Mouse (Mus musculus) midbrain, embryonic 16.5 days (tissue): Measurements from ENCODE around the gene Cdkn2c. TPM values are rescaled to one million over a fixed set of nuclear protein-coding genes. Genes with fewer than 3 reads are reported as not detected.
"Not testable (repeated sequence)": the region's sequence is repeated elsewhere in the genome, so short reads cannot be mapped to it uniquely, and the experiment has no call there.

ENCODE experiments used
- ATAC-seq: fragments of 200-750 bp; cut with Nextera tagmentation; 2 replicates; pipeline ENCODE4 v1.8.0; 2017; ENCODE audit warnings: moderate TSS enrichment
- H3K27ac ChIP-seq: fragments of 300-500 bp; sonication (generic); 2 replicates; pipeline ENCODE4 v1.5.1; 2014; ENCODE audit warnings: mild to moderate bottlenecking, low read length, mixed read lengths
- H3K27me3 ChIP-seq: fragments of 300-500 bp; sonication (generic); 2 replicates; pipeline ENCODE4 v1.6.1; 2014; ENCODE audit warnings: low read depth, low read length, mixed read lengths; ENCODE audit not compliant: control insufficient read depth, insufficient read depth
- H3K36me3 ChIP-seq: fragments of 300-500 bp; sonication (generic); 2 replicates; pipeline ENCODE4 v1.6.1; 2014; ENCODE audit warnings: mild to moderate bottlenecking, low read length, moderate library complexity, mixed read lengths; ENCODE audit not compliant: control insufficient read depth, insufficient read depth
- H3K4me1 ChIP-seq: fragments of 300-500 bp; sonication (generic); 2 replicates; pipeline ENCODE4 v1.6.1; 2014; ENCODE audit warnings: mild to moderate bottlenecking, low read length, mixed read lengths; ENCODE audit not compliant: control insufficient read depth, insufficient read depth
- H3K4me2 ChIP-seq: fragments of 300-500 bp; sonication (generic); 2 replicates; pipeline ENCODE4 v1.6.1; 2014; ENCODE audit warnings: mild to moderate bottlenecking, low read length, mixed read lengths
- H3K4me3 ChIP-seq: fragments of 300-500 bp; sonication (generic); 2 replicates; pipeline ENCODE4 v1.5.1; 2014; ENCODE audit warnings: low read depth, mild to moderate bottlenecking, low read length, moderate library complexity, mixed read lengths
- H3K9ac ChIP-seq: fragments of 300-500 bp; sonication (generic); 2 replicates; pipeline ENCODE4 v1.6.1; 2014; ENCODE audit warnings: low read depth, low read length, mixed read lengths
- H3K9me3 ChIP-seq: fragments of 300-500 bp; sonication (generic); replicated peaks from 2 replicates; pipeline ENCODE4 v1.6.1; 2014; ENCODE audit warnings: mild to moderate bottlenecking, low read length, mixed read lengths; ENCODE audit not compliant: control insufficient read depth, poor library complexity, severe bottlenecking
- WGBS: fragments of 180-500 bp; shearing (Covaris S2); extraction: QIAGEN DNeasy Blood & Tissue Kit; methylation state at CpG from one replicate; pipeline ENCODE4 v1.1.7; 2014; 5-methylcytosine and 5-hydroxymethylcytosine counted together
- polyA plus RNA-seq: library from polyadenylated mRNA; unstranded; fragments of >200 nt; fragmentation: Nextera tagmentation; extraction: Ambion mirVana; gene quantifications from 2 replicates; pipeline ENCODE4 v1.2.1, GENCODE M21; 2015

Cdkn2c gene
- polyA plus RNA-seq, result 1.7 and 2.0 TPM in 2 replicates

DNA sequence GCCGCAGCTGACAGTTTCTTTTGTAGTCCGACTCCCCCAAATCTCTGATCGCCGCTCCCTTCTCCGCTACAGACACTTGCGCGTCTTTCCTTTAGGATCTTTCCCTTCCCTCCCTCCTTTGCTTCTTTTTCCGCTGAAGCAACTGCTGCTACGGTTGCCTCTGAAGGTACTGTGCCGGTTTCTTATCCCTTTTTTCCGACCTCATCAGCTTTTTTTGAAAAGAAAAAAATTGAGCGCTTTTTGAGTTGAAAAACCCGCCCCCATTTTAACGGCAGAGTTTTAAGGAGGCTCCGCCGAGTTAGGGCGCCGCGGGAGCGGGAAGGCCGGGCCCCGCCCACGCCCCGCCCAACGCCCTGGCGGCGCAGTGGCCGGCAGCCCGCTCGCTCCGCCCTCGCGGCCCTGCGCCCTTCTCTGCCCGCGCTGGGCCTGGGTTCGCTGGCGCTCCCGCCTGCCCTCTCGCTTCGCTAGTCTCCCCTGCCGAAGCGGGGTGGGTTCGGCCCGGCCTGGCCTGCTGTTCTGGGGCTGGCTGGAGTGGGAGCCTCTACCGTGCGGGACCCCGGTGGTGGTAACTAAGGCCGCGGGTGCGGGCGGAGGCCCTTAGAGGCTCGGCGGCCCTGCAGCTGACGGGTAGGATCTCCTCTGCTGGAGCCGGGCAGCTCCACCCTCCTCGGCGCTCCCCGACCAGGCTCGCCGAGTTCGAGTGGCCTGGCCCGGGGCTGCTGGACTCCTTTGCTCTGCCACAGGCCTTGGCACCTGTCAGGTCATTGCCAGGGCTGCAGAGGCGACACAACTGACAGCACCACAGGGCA lies at the start of gene Cdkn2c:
TSS of gene Cdkn2c (minus strand) at position 729 of the 809 bp plus-strand sequence.
- Histone ChIP-seq H3K27me3 (peaks cover 11% of the 10 kb centered on the region), H3K4me3 (peak within 1 kb of the TSS; percentile 54), H3K36me3 (no peaks in the 10 kb centered on the region), H3K4me1 (peaks cover 19% of the 10 kb centered on the region), H3K4me2 (peak within 1 kb of the TSS; percentile 79), H3K27ac (peak within 1 kb of the TSS; percentile 73), H3K9ac (peak within 1 kb of the TSS; percentile 74), H3K9me3 (no peaks in the 10 kb centered on the region)
- ATAC-seq, result peak; percentile 93
- WGBS, result under 1% methylated on average over 60 of the region's 64 CpGs

DNA sequence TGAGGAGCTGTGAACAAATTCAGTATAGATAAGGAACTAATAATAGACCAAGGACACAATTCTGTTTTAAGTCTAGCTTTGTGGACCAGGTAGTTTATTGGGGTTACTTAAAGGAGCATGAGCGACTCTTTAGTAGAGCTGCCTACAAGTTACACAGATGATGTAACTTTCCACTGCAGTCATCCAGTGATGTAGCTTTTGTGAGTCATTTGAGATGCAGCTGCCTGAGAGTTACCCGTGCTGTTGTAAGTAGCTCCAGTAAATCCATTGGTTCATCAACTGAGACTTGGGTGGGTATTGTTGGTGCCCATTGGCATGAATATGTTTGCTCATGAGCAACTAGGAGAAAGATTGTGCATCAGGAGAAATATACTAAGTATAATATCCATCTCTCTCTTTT lies 38.4 kb upstream of the Cdkn2c start:
- Histone ChIP-seq H3K36me3 (no peaks in the 10 kb centered on the region), H3K4me3 (no peak overlapping the region), H3K27ac (no peak overlapping the region), H3K9me3 (no peaks in the 10 kb centered on the region), H3K9ac (no peak overlapping the region), H3K27me3 (no peaks in the 10 kb centered on the region), H3K4me1 (no peaks in the 10 kb centered on the region), H3K4me2 (no peak overlapping the region)
- ATAC-seq, result no peak
- WGBS, result 99% methylated on average over 2 of the region's 2 CpGs

DNA sequence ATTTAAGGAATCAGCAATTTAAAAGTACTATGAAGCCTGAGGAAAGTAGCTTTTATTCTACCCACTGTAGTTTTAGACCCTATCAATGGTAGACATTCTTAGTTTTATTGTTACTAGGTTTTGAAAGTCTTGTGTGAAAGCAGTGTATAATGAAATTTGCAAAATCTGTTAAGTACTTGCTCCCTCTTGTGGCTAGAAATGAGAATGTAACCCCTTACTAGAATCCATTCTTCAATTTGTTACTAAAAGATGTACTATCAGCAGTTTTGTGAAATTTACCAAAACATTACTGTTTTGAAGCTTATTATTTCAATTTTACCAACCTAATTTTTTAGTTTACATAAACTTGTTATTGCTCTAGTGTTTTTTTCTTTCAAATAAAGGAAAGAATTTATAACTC lies 36.6 kb upstream of the Cdkn2c start:
- H3K9ac ChIP-seq, result no peak overlapping the region
- H3K27ac ChIP-seq, result no peak overlapping the region
- no peaks in the 10 kb centered on the region for H3K4me1 ChIP-seq
- no peak for ATAC-seq
- H3K4me3 ChIP-seq, result no peak overlapping the region
- no peaks in the 10 kb centered on the region for H3K36me3 ChIP-seq
- no peak overlapping the region for H3K4me2 ChIP-seq
- no peaks in the 10 kb centered on the region for H3K27me3 ChIP-seq
- H3K9me3 ChIP-seq, result no peaks in the 10 kb centered on the region

DNA sequence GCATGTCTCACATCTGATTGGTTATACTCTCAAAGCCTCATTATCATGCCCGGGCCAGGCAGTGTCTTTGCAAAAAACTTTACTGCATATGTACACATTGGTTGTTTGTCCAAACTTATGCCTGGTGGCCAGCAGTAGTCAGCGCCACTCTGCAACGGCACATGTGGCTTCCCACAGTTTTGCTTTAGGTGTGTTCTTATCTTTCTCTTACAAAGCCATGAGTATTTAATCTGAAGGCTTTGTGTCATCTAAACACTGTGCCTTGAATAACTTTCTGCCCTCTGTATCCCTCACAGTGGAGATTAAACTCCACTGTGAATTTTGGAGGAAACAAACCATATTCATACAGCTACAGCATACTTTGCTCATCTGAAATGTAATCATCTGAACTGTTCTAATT lies 33.7 kb upstream of the Cdkn2c start:
- H3K27me3 ChIP-seq, ATAC-seq, H3K4me1 ChIP-seq, H3K9ac ChIP-seq, H3K27ac ChIP-seq, H3K4me2 ChIP-seq, H3K9me3 ChIP-seq, H3K4me3 ChIP-seq, H3K36me3 ChIP-seq: not testable (repeated sequence)
- 96% methylated on average over 3 of the region's 3 CpGs for WGBS

DNA sequence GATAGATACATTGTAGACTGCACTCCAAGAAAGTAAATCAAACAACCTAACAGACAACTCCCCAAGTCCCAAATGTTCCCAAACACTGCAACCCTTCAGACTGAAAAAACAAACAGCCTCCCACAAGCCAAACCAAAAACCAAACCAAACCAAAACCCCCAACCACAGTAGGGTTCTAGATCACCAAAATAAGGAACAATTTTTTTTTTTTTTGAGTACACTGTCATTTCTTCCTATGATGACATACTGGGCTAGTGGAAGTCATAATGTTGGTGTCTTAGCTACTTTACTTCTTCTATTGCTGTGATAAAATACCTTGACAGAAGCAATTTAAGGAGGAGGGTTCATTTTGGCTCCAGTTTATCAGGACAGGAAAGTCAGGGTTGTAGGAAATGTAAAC lies 25.7 kb upstream of the Cdkn2c start:
- Histone ChIP-seq H3K9ac (no peak overlapping the region), H3K4me3 (no peak overlapping the region), H3K9me3 (0 out of 2 replicates have a peak, but pooled peaks cover 4% of the 10 kb centered on the region), H3K36me3 (no peaks in the 10 kb centered on the region; the same call in 1 of the 2 replicates), H3K4me1 (no peaks in the 10 kb centered on the region), H3K27me3 (no peaks in the 10 kb centered on the region), H3K27ac (no peak overlapping the region), H3K4me2 (no peak overlapping the region)
- ATAC-seq, result no peak

DNA sequence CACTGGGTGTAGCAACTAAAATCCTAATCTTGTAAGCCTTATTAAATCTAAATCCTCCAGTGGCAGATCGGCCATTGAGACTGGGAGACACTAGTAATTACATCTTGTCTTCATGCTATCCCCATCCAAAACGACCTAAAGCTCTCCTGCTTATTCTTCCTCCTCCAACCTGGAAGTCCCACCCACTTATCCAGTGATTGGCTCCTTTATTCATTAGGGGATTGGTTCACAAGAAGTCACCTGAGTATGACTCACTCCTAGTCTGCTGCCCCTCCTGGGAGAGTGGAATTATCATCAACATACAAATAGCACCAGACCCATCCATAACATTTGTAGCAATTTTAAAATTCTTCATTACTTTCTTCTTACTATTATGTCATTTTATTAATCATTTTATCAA lies 16.6 kb upstream of the Cdkn2c start:
- Histone ChIP-seq H3K4me2 (no peak overlapping the region), H3K36me3 (no peaks in the 10 kb centered on the region), H3K4me3 (no peak overlapping the region), H3K9ac (no peak overlapping the region), H3K9me3 (no peaks in the 10 kb centered on the region), H3K4me1 (peaks cover 2% of the 10 kb centered on the region; the same call in 1 of the 2 replicates), H3K27me3 (no peaks in the 10 kb centered on the region), H3K27ac (no peak overlapping the region)
- ATAC-seq, result no peak
- WGBS, result 73% methylated on average over 2 of the region's 2 CpGs

DNA sequence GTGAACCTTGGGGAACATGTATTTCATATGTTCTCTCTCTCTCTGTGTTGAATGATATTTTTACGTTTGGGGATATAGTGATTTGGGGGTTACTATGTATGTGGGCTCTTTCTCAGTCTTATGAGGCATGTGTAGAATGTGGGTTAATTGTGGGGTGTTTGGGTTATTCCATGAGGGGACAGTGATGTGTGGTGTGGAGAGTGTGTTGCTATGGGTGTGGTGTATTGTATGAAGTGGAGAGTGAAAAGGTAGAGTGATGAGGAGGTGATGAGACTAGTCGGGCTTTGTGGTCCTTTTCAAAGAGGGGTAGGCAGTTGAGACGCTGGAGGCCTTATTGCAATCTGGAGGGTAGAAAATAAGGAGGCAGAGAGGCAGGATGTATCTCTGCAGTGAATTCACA lies 10.2 kb upstream of the Cdkn2c start:
- H3K9ac ChIP-seq, result peak overlapping the region; percentile 91
- peak overlapping the region; percentile 80 for H3K4me2 ChIP-seq
- no peaks in the 10 kb centered on the region for H3K27me3 ChIP-seq
- H3K27ac ChIP-seq, result peak overlapping the region; percentile 95
- peak; percentile 33 for ATAC-seq
- peak overlapping the region; percentile 91 for H3K4me3 ChIP-seq
- no peaks in the 10 kb centered on the region for H3K9me3 ChIP-seq
- whole genome bisulfite sequencing, result 0% methylated on average over 3 of the region's 3 CpGs
- H3K4me1 ChIP-seq, result peaks cover 11% of the 10 kb centered on the region
- H3K36me3 ChIP-seq, result no peaks in the 10 kb centered on the region

DNA sequence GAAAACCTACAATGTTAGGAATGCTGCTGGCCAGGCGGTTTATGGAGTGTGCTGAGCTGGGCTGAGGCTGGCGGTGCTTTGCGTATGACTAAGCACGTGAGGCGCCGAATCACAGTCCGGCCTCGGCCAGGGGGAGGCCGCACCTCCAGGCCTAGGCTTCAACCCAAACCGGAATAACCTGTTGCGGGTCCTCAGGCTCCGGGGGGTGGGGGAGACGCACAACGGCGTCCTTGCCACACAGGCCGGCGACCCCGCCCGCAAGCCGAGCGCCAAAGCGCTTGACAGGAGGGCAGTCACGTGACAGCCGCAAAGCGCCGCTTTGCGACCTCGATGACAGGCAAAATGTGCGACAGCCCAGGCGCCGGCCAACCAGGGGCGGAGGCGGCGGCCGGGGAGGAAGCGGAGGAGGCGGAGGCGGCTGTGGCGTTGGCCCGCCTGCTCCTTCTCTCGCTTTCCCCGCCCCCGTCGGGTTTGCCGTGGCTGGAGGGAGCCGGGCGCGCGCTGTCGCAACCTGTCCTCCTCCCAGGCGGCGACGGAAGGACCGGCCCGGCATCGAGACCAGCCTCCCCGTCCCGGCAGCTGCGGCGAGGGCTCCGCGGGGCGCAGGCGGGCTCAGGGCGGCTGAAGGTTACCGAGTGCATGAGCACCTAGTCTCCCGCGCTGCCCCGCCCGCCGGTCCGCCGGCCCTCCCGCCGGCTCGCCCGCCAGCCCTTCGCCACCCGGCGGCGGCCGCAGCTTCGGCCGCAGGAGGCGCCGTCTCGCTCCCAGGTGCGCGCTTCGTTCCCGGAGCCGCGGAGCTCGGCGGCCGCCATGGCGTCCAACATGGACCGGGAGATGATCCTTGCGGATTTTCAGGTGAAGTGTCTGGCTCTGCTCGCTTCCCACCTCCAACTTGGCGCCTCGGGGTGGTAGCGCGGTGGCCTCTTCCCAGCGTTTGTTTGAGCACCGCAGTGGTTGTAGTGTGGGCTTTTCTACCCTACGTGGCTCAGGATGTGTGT lies 9.5 kb upstream of the Cdkn2c start, which contains the start of gene Faf1:
TSS of gene Faf1 (plus strand) at position 371 of the 998 bp plus-strand sequence.
- WGBS, result under 1% methylated on average over 81 of the region's 107 CpGs
- peak; percentile 97 for ATAC-seq

More for the DNA sequence above, 9.5 kb upstream of the Cdkn2c start, which contains the start of gene Faf1:
- Histone ChIP-seq H3K9ac (peak within 1 kb of the TSS; percentile 91), H3K9me3 (no peaks in the 10 kb centered on the region), H3K36me3 (no peaks in the 10 kb centered on the region), H3K27ac (peak within 1 kb of the TSS; percentile 95), H3K4me1 (peaks cover 11% of the 10 kb centered on the region), H3K27me3 (no peaks in the 10 kb centered on the region), H3K4me2 (peak within 1 kb of the TSS; percentile 80), H3K4me3 (peak within 1 kb of the TSS; percentile 91)
